Mouse (Mus musculus) olfactory bulb, adult 2 months (tissue): ENCODE results near the gene Grik3.

Experiments
- CTCF ChIP-seq: fragments of 200-500 bp; IDR thresholded peaks from 2 replicates; pipeline ENCODE4 v1.5.1; 2012; ENCODE audit warnings: low read depth, mild to moderate bottlenecking, low read length, moderate library complexity; ENCODE audit not compliant: insufficient read depth
- POLR2A ChIP-seq: fragments of 200-500 bp; IDR thresholded peaks from 2 replicates; pipeline ENCODE4 v1.6.1; 2012; ENCODE audit warnings: mild to moderate bottlenecking, low read depth, low read length, moderate library complexity; ENCODE audit not compliant: insufficient read depth

DNA sequence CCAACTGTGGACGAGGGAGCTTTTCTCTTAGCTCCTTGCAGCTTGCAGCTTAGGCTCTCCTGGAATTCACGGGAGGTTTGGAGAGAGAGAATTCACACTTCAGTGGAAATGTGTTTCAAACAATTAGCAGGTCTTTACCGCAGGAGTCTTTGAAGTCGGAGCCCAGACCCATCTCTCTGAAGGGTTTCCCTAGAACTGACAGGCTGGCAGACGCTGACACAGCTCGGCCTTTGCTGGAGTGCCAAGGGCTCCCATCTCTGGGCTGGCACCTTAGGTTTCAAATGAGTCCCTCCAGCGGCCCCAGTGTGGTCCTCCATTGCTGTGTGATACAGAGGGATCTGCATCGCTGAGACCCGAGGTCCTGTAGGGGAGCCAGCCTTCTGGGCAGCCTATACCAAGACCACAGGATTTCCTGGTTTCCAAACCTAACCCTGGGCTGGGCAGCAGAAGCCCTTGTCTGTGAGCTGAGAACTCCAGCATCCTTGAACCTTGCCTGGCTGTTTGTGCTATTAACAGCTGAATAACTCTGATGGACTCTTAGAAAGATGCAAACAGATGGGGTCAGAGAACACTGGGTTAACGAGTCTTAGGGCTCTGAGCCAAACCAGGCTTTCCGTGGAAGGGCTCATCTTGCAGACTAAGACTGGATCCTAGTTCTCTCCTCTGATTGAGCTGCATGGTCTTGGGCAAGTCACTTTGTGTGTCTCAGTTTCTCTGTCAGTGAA, 83.6 kb downstream of the Grik3 start:
- TF ChIP-seq CTCF (no peak), POLR2A (no peak)
